Mouse (Mus musculus) gastrocnemius, postnatal 14 days (tissue): ENCODE results near the gene Rin3. TPM values are rescaled to one million over a fixed set of nuclear protein-coding genes. Genes with fewer than 3 reads are reported as not detected.
A peak's percentile ranks its signal among the peaks of the same experiment; 100 is the strongest.

ENCODE experiments used
- DNase-seq: peaks from one replicate; pipeline ENCODE4 v3.0.0; 2021; ENCODE audit warnings: mixed read lengths
- intact Hi-C: fragments of 180-260 bp; cut with DNase I; formaldehyde crosslinking; loops from one replicate; pipeline ENCODE4 v1.15.1; 2025; ENCODE audit warnings: low total_unique reads
- total RNA-seq, 2 experiments: library from RNA; stranded (reverse); gene quantifications; 2 replicates each; pipeline ENCODE4 v1.2.3; 2021

Gene Rin3
- total RNA-seq, 2 experiments from 2014 or later = 11.0 to 13.0 TPM

- intact Hi-C loops = no loop called here
Observed at GRCm38 (mm10) chr12:102359390-102359789, 76.5 kb downstream of the Rin3 start.

GRCm38 (mm10) chr12:102361189-102362161 lies 78.6 kb downstream of the Rin3 start:
- intact Hi-C loops = no loop called here
- DNase-seq = no peak

More at GRCm38 (mm10) chr12:102359390-102359789, 76.5 kb downstream of the Rin3 start:
- no peak for DNase-seq

GRCm38 (mm10) chr12:102365016-102365415 lies 82.2 kb downstream of the Rin3 start:
- DNase-seq = no peak
- intact Hi-C loops = no loop called here

GRCm38 (mm10) chr12:102366126-102366816 lies 83.4 kb downstream of the Rin3 start:
- intact Hi-C loops = no loop called here
- DNase-seq = no peak

- intact Hi-C loops = no loop called here
- DNase-seq = no peak
Observed at GRCm38 (mm10) chr12:102367075-102367474, 84.2 kb downstream of the Rin3 start.

- intact Hi-C loops = no loop called here
- no peak for DNase-seq
Observed at GRCm38 (mm10) chr12:102368066-102368465, 85.2 kb downstream of the Rin3 start.

- intact Hi-C loops = no loop called here
- no peak for DNase-seq
Observed at GRCm38 (mm10) chr12:102368556-102368955, 85.7 kb downstream of the Rin3 start.

GRCm38 (mm10) chr12:102369488-102370235 lies 86.8 kb downstream of the Rin3 start:
- no peak for DNase-seq
- intact Hi-C loops = no loop called here

GRCm38 (mm10) chr12:102370931-102371500 lies 88.2 kb downstream of the Rin3 start:
- DNase-seq = no peak
- intact Hi-C loops = no loop called here

GRCm38 (mm10) chr12:102372322-102372721 lies 89.5 kb downstream of the Rin3 start:
- intact Hi-C loops = no loop called here
- DNase-seq = no peak

GRCm38 (mm10) chr12:102382180-102382579 lies 99.3 kb downstream of the Rin3 start:
- intact Hi-C loops = no loop called here

GRCm38 (mm10) chr12:102383288-102383687 lies 100.4 kb downstream of the Rin3 start:
- intact Hi-C loops = no loop called here

More at GRCm38 (mm10) chr12:102382180-102382579, 99.3 kb downstream of the Rin3 start:
- no peak for DNase-seq

GRCm38 (mm10) chr12:102384819-102385218 lies 102.0 kb downstream of the Rin3 start:
- intact Hi-C loops = loop anchor here (5.0 kb wide), 2 partner anchors 388 to 403 kb away; no protein-coding TSS in a partner anchor
- DNase-seq = no peak

More at GRCm38 (mm10) chr12:102383288-102383687, 100.4 kb downstream of the Rin3 start:
- no peak for DNase-seq

- peak; percentile 81 for DNase-seq
- intact Hi-C loops = loop anchor here (5.0 kb wide), 2 partner anchors 390 to 405 kb away; no protein-coding TSS in a partner anchor
Observed at GRCm38 (mm10) chr12:102387219-102387917, 104.5 kb downstream of the Rin3 start.

- intact Hi-C loops = loop anchor here (2.0 kb wide), 1 partner anchor 73 kb away; no protein-coding TSS in a partner anchor
- no peak for DNase-seq
Observed at GRCm38 (mm10) chr12:102390042-102390441, 107.2 kb downstream of the Rin3 start.

- intact Hi-C loops = loop anchor here (2.0 kb wide), 1 partner anchor 72 kb away; no protein-coding TSS in a partner anchor
Observed at GRCm38 (mm10) chr12:102391109-102391508, 108.3 kb downstream of the Rin3 start.

GRCm38 (mm10) chr12:102391982-102392381 lies 109.1 kb downstream of the Rin3 start:
- DNase-seq = no peak
- intact Hi-C loops = loop anchor here (2.0 kb wide), 1 partner anchor 71 kb away; no protein-coding TSS in a partner anchor

More at GRCm38 (mm10) chr12:102391109-102391508, 108.3 kb downstream of the Rin3 start:
- DNase-seq = no peak

- intact Hi-C loops = no loop called here
- DNase-seq = no peak
Observed at GRCm38 (mm10) chr12:102394496-102394895, 111.6 kb downstream of the Rin3 start.
